Mouse (Mus musculus): ENCODE measurements around the gene A2ml1.

DNA sequence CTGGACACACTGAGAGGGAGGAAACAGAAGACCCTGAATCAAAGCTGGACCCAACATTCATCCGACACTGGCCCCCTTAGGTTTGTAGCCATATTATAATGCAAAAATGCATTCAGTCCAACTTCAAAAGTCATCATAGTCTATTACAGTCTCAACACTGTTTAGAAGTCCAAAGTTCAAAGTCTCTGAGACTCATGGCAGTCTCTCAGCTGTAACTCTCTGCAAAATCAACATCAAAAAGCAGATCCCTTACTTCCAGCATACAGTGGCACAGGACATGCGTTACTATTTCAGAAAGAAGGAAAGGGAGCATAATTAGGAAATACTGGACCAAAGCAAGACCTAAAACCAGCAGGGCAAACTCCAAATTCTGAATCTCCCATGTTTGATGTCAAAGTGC is 46.2 kb downstream of the A2ml1 start:
- no peak for TF ChIP-seq CTCF (IDR thresholded peaks at IDR 0.05; ENCODE audit: control insufficient read depth, insufficient read depth, low read length)
- TF ChIP-seq POLR2A (IDR thresholded peaks at IDR 0.05; ENCODE audit: borderline replicate concordance, control insufficient read depth, low read depth, low read length) = no peak
